Mouse (Mus musculus): ENCODE measurements around the gene Specc1l.

GRCm38 (mm10) chr10:75283821-75284220 lies 71.9 kb downstream of the Specc1l start:
- TF ChIP-seq CTCF (IDR thresholded peaks at IDR 0.05; ENCODE audit: extremely low read depth, insufficient read depth, low read length), result no peak
- no peak for TF ChIP-seq POLR2A (IDR thresholded peaks at IDR 0.05; ENCODE audit: extremely low read depth, insufficient read depth, low read length)

Measured in cortical plate, adult 2 months (tissue).